Mouse (Mus musculus) embryonic facial prominence, embryonic 11.5 days (tissue): ENCODE measurements at regions not wholly inside any gene's neighbourhood (a gene's known extent, or its start where the extent isn't known, plus 50 kb on each side); places are given as distances from the start of the nearest gene placed in this dataset.
A peak's percentile ranks its signal among the peaks of the same experiment; 100 is the strongest.

Source experiments
- ATAC-seq: fragments of 200-750 bp; cut with Nextera tagmentation; replicated peaks from 2 replicates; pipeline ENCODE4 v1.8.0; 2017; ENCODE audit warnings: low read depth; ENCODE audit not compliant: insufficient number of reproducible peaks, low FRiP score, low TSS enrichment
- DNase-seq: peaks from one replicate; pipeline ENCODE4 v3.0.0-alpha.2; 2015; ENCODE audit warnings: low spot score
- H3K27ac ChIP-seq: fragments of 300-500 bp; sonication (generic); replicated peaks from 2 replicates; pipeline ENCODE4 v1.5.1; 2014; ENCODE audit warnings: mild to moderate bottlenecking, low read depth, low read length, control low read depth
- H3K27me3 ChIP-seq: fragments of 300-500 bp; sonication (generic); 2 replicates; pipeline ENCODE4 v1.6.1; 2014; ENCODE audit warnings: mild to moderate bottlenecking, low read length, moderate library complexity, mixed read lengths; ENCODE audit not compliant: control insufficient read depth, insufficient read depth
- H3K36me3 ChIP-seq: fragments of 300-500 bp; sonication (generic); replicated peaks from 2 replicates; pipeline ENCODE4 v1.6.1; 2014; ENCODE audit warnings: low read depth, mild to moderate bottlenecking, low read length, moderate library complexity, mixed read lengths; ENCODE audit not compliant: control insufficient read depth, insufficient read depth
- H3K4me1 ChIP-seq: fragments of 300-500 bp; sonication (generic); 2 replicates; pipeline ENCODE4 v1.6.1; 2014; ENCODE audit warnings: low read length, mixed read lengths; ENCODE audit not compliant: control insufficient read depth, insufficient read depth
- H3K4me2 ChIP-seq: fragments of 300-500 bp; sonication (generic); 2 replicates; pipeline ENCODE4 v1.6.1; 2014; ENCODE audit warnings: low read depth, mild to moderate bottlenecking, control low read depth, low read length, moderate library complexity
- H3K4me3 ChIP-seq: fragments of 300-500 bp; sonication (generic); 2 replicates; pipeline ENCODE4 v1.5.1; 2014; ENCODE audit warnings: low read depth, low read length, control low read depth
- H3K9ac ChIP-seq: fragments of 300-500 bp; sonication (generic); replicated peaks from 2 replicates; pipeline ENCODE4 v1.6.1; 2014; ENCODE audit warnings: mild to moderate bottlenecking, control low read depth, low read length
- H3K9me3 ChIP-seq: fragments of 300-500 bp; sonication (generic); replicated peaks from 2 replicates; pipeline ENCODE4 v1.6.1; 2016; ENCODE audit warnings: mild to moderate bottlenecking, low read length, inconsistent platforms, mixed read lengths; ENCODE audit not compliant: control insufficient read depth
- WGBS: fragments of 180-500 bp; shearing (Covaris S2); extraction: QIAGEN DNeasy Blood & Tissue Kit; methylation state at CpG from one replicate; pipeline ENCODE4 v1.1.7; 2014; 5-methylcytosine and 5-hydroxymethylcytosine counted together

- Histone ChIP-seq H3K9ac (no peak overlapping the region), H3K4me1 (no peaks in the 10 kb centered on the region), H3K4me3 (no peak overlapping the region), H3K27ac (no peak overlapping the region), H3K36me3 (no peaks in the 10 kb centered on the region), H3K9me3 (no peaks in the 10 kb centered on the region), H3K4me2 (no peak overlapping the region), H3K27me3 (no peaks in the 10 kb centered on the region)
- DNase-seq (no peak), ATAC-seq (no peak)
- 86% methylated on average over 4 of the region's 4 CpGs for WGBS
Observed at GRCm38 (mm10) chr11:57412766-57413165, 105.7 kb downstream of the Fam114a2 start.

- no peak overlapping the region for H3K9ac ChIP-seq
- ATAC-seq (no peak), DNase-seq (peak; percentile 43)
- no peaks in the 10 kb centered on the region for H3K9me3 ChIP-seq
- H3K4me3 ChIP-seq, result no peak overlapping the region
- no peak overlapping the region for H3K4me2 ChIP-seq
- no peaks in the 10 kb centered on the region for H3K27me3 ChIP-seq
- no peaks in the 10 kb centered on the region for H3K36me3 ChIP-seq
- 54% methylated on average over 9 of the region's 9 CpGs for WGBS
- H3K4me1 ChIP-seq, result no peaks in the 10 kb centered on the region
- no peak overlapping the region for H3K27ac ChIP-seq
Observed at GRCm38 (mm10) chr11:57404172-57404571, 114.2 kb downstream of the Fam114a2 start.

GRCm38 (mm10) chr11:57401610-57402009 is 116.8 kb downstream of the Fam114a2 start:
- H3K27ac ChIP-seq, result no peak overlapping the region
- ATAC-seq (no peak), DNase-seq (no peak)
- H3K36me3 ChIP-seq, result no peaks in the 10 kb centered on the region
- no peak overlapping the region for H3K4me2 ChIP-seq
- H3K4me3 ChIP-seq, result no peak overlapping the region
- 77% methylated on average over 2 of the region's 2 CpGs for WGBS
- H3K9me3 ChIP-seq, result no peaks in the 10 kb centered on the region
- H3K9ac ChIP-seq, result no peak overlapping the region
- H3K27me3 ChIP-seq, result no peaks in the 10 kb centered on the region
- no peaks in the 10 kb centered on the region for H3K4me1 ChIP-seq

- 89% methylated on average over 1 of the region's 1 CpGs for WGBS
Observed at GRCm38 (mm10) chr11:57399366-57399765, 119.1 kb downstream of the Fam114a2 start.

GRCm38 (mm10) chr11:57396429-57396828 is 122.0 kb downstream of the Fam114a2 start:
- Histone ChIP-seq H3K9ac (no peak overlapping the region), H3K9me3 (no peaks in the 10 kb centered on the region), H3K4me3 (no peak overlapping the region), H3K4me1 (no peaks in the 10 kb centered on the region), H3K4me2 (no peak overlapping the region), H3K36me3 (no peaks in the 10 kb centered on the region), H3K27me3 (no peaks in the 10 kb centered on the region), H3K27ac (no peak overlapping the region)
- 48% methylated on average over 3 of the region's 3 CpGs for WGBS
- DNase-seq (no peak), ATAC-seq (no peak)

More at GRCm38 (mm10) chr11:57399366-57399765, 119.1 kb downstream of the Fam114a2 start:
- DNase-seq (no peak), ATAC-seq (no peak)
- Histone ChIP-seq H3K4me2 (no peak overlapping the region), H3K36me3 (no peaks in the 10 kb centered on the region), H3K4me1 (no peaks in the 10 kb centered on the region), H3K27ac (no peak overlapping the region), H3K9ac (no peak overlapping the region), H3K27me3 (no peaks in the 10 kb centered on the region), H3K4me3 (no peak overlapping the region), H3K9me3 (no peaks in the 10 kb centered on the region)

GRCm38 (mm10) chr11:57390826-57391225 is 127.6 kb downstream of the Fam114a2 start:
- 76% methylated on average over 4 of the region's 4 CpGs for WGBS

More at GRCm38 (mm10) chr11:57390826-57391225, 127.6 kb downstream of the Fam114a2 start:
- no peak overlapping the region for H3K27ac ChIP-seq
- H3K27me3 ChIP-seq, result no peaks in the 10 kb centered on the region
- H3K9me3 ChIP-seq, result no peaks in the 10 kb centered on the region
- no peaks in the 10 kb centered on the region for H3K4me1 ChIP-seq
- DNase-seq (no peak), ATAC-seq (no peak)
- no peak overlapping the region for H3K9ac ChIP-seq
- H3K36me3 ChIP-seq, result no peaks in the 10 kb centered on the region
- no peak overlapping the region for H3K4me3 ChIP-seq
- H3K4me2 ChIP-seq, result no peak overlapping the region
